Mouse (Mus musculus): ENCODE results near the gene Add2. TPM values are rescaled to one million over a fixed set of nuclear protein-coding genes. Genes with fewer than 3 reads are reported as not detected.
"Not testable (repeated sequence)": the region's sequence is repeated elsewhere in the genome, so short reads cannot be mapped to it uniquely, and the experiment has no call there.

The Add2 gene
- polyA plus RNA-seq (2021): 0.03 TPM

- CTCF ChIA-PET: no interaction called here
- in situ Hi-C loops (cut with MboI; ENCODE audit: low pct_unique_long_range_greater_than_20kb): loop anchor here (10.0 kb wide), 1 partner anchor 336 kb away; the partner anchor contains the start of gene Fam136a
- POLR2A ChIA-PET: no interaction called here
- ATAC-seq: no peak
- DNase-seq (ENCODE audit: low read depth, low spot score): no peak
- TF ChIP-seq CTCF (IDR thresholded peaks at IDR 0.05): no peak
- H3K27me3 ChIP-seq: peaks cover 5% of the 10 kb centered on the region
These were observed at the start of gene Add2 for GRCm38 (mm10) chr6:86028601-86029322. Gene Add2 (plus strand): TSS chr6:86028681.

GRCm38 (mm10) chr6:85978736-85979135, 49.7 kb upstream of the Add2 start:
- DNase-seq (ENCODE audit: low read depth, low spot score); ATAC-seq; CTCF ChIA-PET; H3K27me3 ChIP-seq; in situ Hi-C loops (cut with MboI; ENCODE audit: low pct_unique_long_range_greater_than_20kb); POLR2A ChIA-PET: not testable (repeated sequence)

GRCm38 (mm10) chr6:85984351-85984750, 44.1 kb upstream of the Add2 start:
- ChIA-PET CTCF (no interaction called here), POLR2A (no interaction called here)
- DNase-seq (ENCODE audit: low read depth, low spot score): no peak
- in situ Hi-C loops (cut with MboI; ENCODE audit: low pct_unique_long_range_greater_than_20kb): no loop called here
- H3K27me3 ChIP-seq: peaks cover 4% of the 10 kb centered on the region
- no peak for ATAC-seq
- TF ChIP-seq CTCF (IDR thresholded peaks at IDR 0.05): no peak

- H3K27me3 ChIP-seq; in situ Hi-C loops (cut with MboI; ENCODE audit: low pct_unique_long_range_greater_than_20kb); POLR2A ChIA-PET; DNase-seq (ENCODE audit: low read depth, low spot score); ATAC-seq: not testable (repeated sequence)
- CTCF ChIA-PET: interaction anchor here (1.3 kb wide), 1 partner anchor 97 kb away, joined by 3 read pairs; no protein-coding TSS in a partner anchor
These were observed 38.9 kb upstream of the Add2 start for GRCm38 (mm10) chr6:85989570-85989969.

- in situ Hi-C loops (cut with MboI; ENCODE audit: low pct_unique_long_range_greater_than_20kb); ATAC-seq; CTCF ChIA-PET; POLR2A ChIA-PET; H3K27me3 ChIP-seq; DNase-seq (ENCODE audit: low read depth, low spot score): not testable (repeated sequence)
These were observed 37.7 kb upstream of the Add2 start for GRCm38 (mm10) chr6:85990774-85991173.

GRCm38 (mm10) chr6:86003405-86003925, 25.0 kb upstream of the Add2 start:
- POLR2A ChIA-PET: no interaction called here
- DNase-seq (ENCODE audit: low read depth, low spot score): no peak

GRCm38 (mm10) chr6:86004271-86005148, 24.0 kb upstream of the Add2 start:
- in situ Hi-C loops (cut with MboI; ENCODE audit: low pct_unique_long_range_greater_than_20kb): loop anchor here (5.0 kb wide), 1 partner anchor 177 kb away; no protein-coding TSS in a partner anchor
- peak; percentile 97 for TF ChIP-seq CTCF (IDR thresholded peaks at IDR 0.05)
- H3K27me3 ChIP-seq: peaks cover 15% of the 10 kb centered on the region
- ChIA-PET CTCF (interaction anchor here (0.9 to 1.3 kb wide), 8 partner anchors 11 to 95 kb away, joined by 3 to 5 read pairs (median 3); no protein-coding TSS in a partner anchor), POLR2A (no interaction called here)
- peak; percentile 31 for DNase-seq (ENCODE audit: low read depth, low spot score)
- ATAC-seq: peak; percentile 90

More at GRCm38 (mm10) chr6:86003405-86003925, 25.0 kb upstream of the Add2 start:
- peak; percentile 74 for TF ChIP-seq CTCF (IDR thresholded peaks at IDR 0.05)
- ATAC-seq: no peak
- H3K27me3 ChIP-seq: peaks cover 15% of the 10 kb centered on the region
- CTCF ChIA-PET: interaction anchor here (1.0 to 1.3 kb wide), 4 partner anchors 10 to 94 kb away, joined by 3 to 5 read pairs (median 4); no protein-coding TSS in a partner anchor
- in situ Hi-C loops (cut with MboI; ENCODE audit: low pct_unique_long_range_greater_than_20kb): no loop called here

GRCm38 (mm10) chr6:86009980-86010379, 18.5 kb upstream of the Add2 start:
- ATAC-seq (no peak), DNase-seq (ENCODE audit: low read depth, low spot score) (no peak)
- TF ChIP-seq CTCF (IDR thresholded peaks at IDR 0.05): peak; percentile 91
- POLR2A ChIA-PET: no interaction called here
- peaks cover 18% of the 10 kb centered on the region for H3K27me3 ChIP-seq
- CTCF ChIA-PET: interaction anchor here (2.3 kb wide), 1 partner anchor 10 kb away, joined by 7 read pairs; no protein-coding TSS in a partner anchor
- in situ Hi-C loops (cut with MboI; ENCODE audit: low pct_unique_long_range_greater_than_20kb): loop anchor here (5.0 kb wide), 1 partner anchor 183 kb away; no protein-coding TSS in a partner anchor

- DNase-seq (ENCODE audit: low read depth, low spot score); in situ Hi-C loops (cut with MboI; ENCODE audit: low pct_unique_long_range_greater_than_20kb): not testable (repeated sequence)
These were observed 13.7 kb upstream of the Add2 start for GRCm38 (mm10) chr6:86014812-86015211.

GRCm38 (mm10) chr6:86015871-86016270, 12.6 kb upstream of the Add2 start, which contains the start of gene Figla:
Gene Figla (plus strand): TSS chr6:86016171.
- ChIA-PET POLR2A (no interaction called here), CTCF (no interaction called here)
- peaks cover 2% of the 10 kb centered on the region for H3K27me3 ChIP-seq
- in situ Hi-C loops (cut with MboI; ENCODE audit: low pct_unique_long_range_greater_than_20kb): no loop called here
- DNase-seq (ENCODE audit: low read depth, low spot score): no peak
- ATAC-seq: no peak
- TF ChIP-seq CTCF (IDR thresholded peaks at IDR 0.05): no peak

More at GRCm38 (mm10) chr6:86014812-86015211, 13.7 kb upstream of the Add2 start:
- POLR2A ChIA-PET, CTCF ChIA-PET, H3K27me3 ChIP-seq: not testable (repeated sequence)
- ATAC-seq: peak; percentile 58

All from Patski (cell line).